Mouse (Mus musculus): Measurements from ENCODE around the gene Eef1e1.
A peak's percentile ranks its signal among the peaks of the same experiment; 100 is the strongest.
"Not testable (repeated sequence)": the region's sequence is repeated elsewhere in the genome, so short reads cannot be mapped to it uniquely, and the experiment has no call there.

Gene Eef1e1

GRCm38 (mm10) chr13:38624292-38624902, 34.5 kb downstream of the Eef1e1 start:
- DNase-seq = no peak

GRCm38 (mm10) chr13:38623296-38623695, 35.6 kb downstream of the Eef1e1 start:
- no peak for DNase-seq

DNA sequence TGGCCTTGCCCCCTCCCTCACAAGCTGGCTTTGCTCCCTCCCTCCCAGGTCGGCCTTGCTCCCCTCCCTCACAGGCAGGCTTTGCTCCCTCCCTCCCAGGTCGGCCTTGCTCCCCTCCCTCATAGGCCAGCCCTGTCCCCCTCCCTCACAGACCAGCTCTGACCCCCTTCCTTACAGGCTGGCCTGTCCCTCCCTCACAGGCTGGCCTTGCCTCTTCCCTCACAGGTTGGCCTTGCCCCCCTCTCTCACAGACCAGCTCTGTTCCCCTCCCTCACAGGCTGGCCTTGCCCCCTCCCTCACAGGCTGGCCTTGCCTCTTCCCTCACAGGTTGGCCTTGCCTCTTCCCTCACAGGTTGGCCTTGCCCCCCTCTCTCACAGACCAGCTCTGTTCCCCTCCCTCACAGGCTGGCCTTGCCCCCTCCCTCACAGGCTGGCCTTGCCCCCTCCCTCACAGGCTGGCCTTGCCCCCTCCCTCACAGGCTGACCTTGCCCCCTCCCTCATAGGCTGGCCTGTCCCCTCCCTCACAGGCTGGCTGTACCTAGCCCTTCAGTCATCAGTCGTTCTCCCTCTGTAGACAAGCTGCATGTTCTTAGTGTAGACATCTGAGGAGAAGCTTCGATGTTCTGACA, 40.7 kb downstream of the Eef1e1 start:
- DNase-seq = not testable (repeated sequence)

DNA sequence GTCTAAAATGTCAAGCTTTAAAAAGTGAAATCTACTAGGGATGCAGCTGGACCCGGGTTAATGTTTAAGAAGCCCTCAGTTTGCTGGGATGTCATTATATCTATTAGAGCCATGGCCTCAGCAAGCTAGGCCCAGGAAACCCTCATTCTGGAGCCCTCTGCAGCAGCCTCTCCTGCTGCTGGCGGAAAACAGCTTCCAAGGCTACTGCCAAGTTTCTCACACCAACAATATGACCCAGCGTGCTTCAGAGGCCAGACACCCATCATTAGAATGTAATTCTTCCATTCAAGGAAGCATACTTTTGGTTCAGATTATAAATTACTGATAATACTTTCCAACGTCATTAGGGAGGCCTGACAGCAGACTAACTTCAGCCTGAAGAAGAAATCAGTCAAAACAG, 42.0 kb downstream of the Eef1e1 start:
- DNase-seq = no peak

DNA sequence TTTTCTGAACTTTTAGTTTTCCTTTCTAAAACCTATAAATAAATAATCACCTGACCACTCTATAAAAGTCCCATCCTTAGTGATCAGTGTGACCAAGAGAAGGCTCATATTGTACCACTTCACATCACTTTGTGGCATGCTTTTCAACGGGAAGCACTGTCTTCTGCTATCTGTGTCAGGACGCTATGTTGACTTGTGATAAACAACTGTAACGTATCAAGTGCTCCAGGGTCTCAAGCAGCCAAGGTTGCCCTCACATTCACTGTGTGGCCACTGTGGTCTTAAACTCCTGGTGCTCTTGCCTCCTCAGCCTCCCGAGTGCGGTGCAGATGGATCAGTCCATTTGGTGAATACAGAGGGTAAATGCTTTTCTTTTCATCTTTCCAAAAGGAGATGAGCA, 43.2 kb downstream of the Eef1e1 start:
- no peak for DNase-seq

GRCm38 (mm10) chr13:38614298-38614697, 44.6 kb downstream of the Eef1e1 start:
- no peak for DNase-seq

- no peak for DNase-seq
These were observed 45.3 kb downstream of the Eef1e1 start for GRCm38 (mm10) chr13:38613583-38613982.

GRCm38 (mm10) chr13:38612608-38613007, 46.2 kb downstream of the Eef1e1 start:
- DNase-seq = no peak

DNA sequence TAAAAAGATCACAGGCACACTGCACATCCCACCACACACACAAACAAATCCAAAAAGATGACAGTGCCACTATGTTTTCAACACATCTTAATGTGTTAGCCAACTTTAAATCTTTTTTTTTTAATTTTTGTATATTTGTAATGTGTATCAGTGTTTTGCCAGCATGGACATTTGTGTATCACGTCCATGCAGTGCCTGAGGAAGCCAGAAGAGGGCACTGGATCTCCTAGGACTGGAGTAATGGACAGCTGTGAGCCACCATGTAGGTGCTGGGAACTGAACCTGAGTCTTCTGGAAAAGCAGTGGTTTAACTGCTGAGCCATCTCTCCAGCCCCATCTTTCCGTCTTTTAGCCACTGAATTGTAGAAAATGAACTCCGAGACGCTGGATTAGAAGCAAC, 46.7 kb downstream of the Eef1e1 start:
- DNase-seq = no peak

DNA sequence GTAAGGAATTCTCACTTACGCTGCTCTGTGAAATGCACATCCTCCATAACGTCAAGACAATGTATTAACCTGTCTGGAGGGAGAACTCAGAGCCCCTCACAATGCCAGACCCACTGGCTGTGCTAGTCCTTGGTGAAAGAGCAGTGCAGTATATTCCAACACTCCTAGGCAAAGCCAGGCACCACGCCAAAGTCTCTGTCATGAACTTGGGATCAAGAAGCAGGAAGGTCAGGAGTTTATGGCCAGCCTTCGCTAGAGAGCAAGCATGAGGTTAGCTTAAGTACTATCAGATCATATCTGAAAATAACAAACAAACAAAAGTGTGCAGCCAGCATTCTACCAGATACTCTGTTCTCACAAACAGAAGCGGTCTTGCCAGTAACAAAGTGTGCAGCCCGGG, 48.5 kb downstream of the Eef1e1 start:
- no peak for DNase-seq

DNA sequence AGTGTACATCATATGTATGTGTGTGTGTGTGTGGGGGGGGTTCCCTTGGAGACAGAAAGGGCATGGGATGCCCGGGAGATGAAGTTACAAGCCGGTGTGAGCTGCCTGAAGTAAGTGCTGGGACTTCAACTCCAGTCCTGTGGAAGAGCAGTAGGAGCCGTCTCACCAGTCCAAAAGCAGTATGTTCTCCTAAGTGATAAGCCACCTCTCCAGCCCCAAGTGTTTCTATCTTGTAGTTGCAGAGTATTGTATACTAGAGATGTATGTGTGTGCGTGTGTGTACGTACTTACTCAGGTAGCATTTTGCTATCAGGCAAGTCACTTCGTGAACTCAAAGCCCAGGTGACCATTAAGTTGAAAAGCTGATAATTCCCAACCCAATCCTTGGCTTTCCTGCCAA, 51.7 kb downstream of the Eef1e1 start:
- no peak for DNase-seq

DNA sequence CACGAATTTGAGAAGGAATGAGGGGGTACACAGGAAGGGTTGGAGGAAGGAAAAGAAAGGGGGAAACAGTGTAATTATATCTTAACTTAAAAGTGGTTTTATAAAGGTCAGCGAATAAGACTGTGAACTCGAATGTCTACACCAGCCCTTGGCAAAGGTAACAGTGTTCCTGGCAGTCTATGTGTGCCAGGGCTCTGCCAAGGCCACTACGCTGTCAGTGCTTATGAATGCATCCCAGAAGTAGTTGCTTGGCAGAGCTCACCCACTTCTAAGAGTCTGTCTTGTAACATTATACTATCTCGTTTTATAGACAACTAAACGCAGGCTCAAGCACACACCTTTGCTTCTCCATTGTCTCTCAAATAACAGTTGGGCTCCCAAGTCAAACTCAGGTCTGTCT, 53.5 kb downstream of the Eef1e1 start:
- no peak for DNase-seq

DNA sequence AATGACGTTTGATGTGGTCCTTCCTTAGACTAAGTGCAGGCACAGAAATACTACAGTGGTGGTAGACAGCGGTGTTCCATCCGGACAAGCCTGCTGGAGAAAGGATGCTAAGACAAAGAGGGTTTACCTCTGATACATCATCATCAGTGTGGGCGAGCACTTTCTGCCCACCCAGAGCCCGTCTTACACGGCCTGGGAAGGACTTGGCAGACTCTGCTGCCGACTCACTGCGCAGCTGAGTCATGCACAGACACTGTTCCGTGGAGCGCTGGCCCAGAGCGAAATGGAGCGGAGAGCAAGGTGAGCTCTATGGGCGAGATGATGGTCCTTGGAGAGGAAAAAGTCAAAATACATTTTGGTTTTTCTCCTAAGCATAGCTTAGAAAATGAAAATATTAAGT, 55.9 kb downstream of the Eef1e1 start:
- peak; percentile 63 for DNase-seq

DNA sequence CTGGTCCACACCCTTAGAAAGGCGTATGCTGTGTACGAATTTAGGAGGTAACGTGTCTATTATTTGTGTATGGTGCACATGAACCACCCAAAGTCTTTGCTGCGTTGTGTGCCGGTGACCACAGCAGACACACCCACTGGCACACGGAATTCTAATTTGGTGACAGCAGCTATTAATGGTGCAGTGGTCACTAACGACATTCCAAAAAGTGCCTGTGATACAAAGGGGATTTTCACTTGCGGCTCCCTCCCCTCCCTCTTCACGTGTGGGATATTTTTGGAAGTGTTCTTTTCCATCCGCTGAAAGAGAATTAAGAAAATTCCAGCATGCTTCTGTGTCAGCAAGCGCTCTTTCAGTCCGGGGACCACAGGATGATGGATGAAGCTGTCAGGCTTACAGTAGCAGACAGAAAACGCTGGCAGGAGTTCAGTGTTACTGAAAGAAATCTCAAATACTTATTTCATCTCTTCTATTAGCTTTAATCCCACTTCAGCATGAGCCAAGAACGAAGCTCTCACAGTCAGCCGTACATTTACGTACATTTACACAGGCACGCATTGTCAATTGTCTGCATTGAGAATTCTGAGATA, 56.5 kb downstream of the Eef1e1 start:
- no peak for DNase-seq

- no peak for DNase-seq
These were observed 58.0 kb downstream of the Eef1e1 start for GRCm38 (mm10) chr13:38600811-38601210.

- DNase-seq = no peak
These were observed 61.8 kb downstream of the Eef1e1 start for GRCm38 (mm10) chr13:38597076-38597475.

- DNase-seq = no peak
These were observed 62.4 kb downstream of the Eef1e1 start for GRCm38 (mm10) chr13:38596461-38596860.

Measured in right cerebral cortex, postnatal 25 days (tissue).